Mouse (Mus musculus): Measurements from ENCODE around the gene Saxo1. TPM values are rescaled to one million over a fixed set of nuclear protein-coding genes. Genes with fewer than 3 reads are reported as not detected.

Gene Saxo1
- total RNA-seq (2012; rRNA removed), result not detected in 2 replicates
- total RNA-seq (2014; rRNA removed), result not detected in 2 replicates
- not detected in 2 replicates for polyA plus RNA-seq (2012; ENCODE audit: insufficient read length, low read depth)

- in situ Hi-C loops (cut with MboI; ENCODE audit: low pct_ligation_motif_present, low pct_unique_long_range_greater_than_20kb, low sequenced_read_pairs) (no loop called here), dilution Hi-C loops (cut with MboI; ENCODE audit: extremely low pct_ligation_motif_present, extremely low pct_unique_long_range_greater_than_20kb, low sequenced_read_pairs) (no loop called here)
- no peaks in the 10 kb centered on the region for H3K9me3 ChIP-seq (replicated peaks; ENCODE audit: low read length)
- no peaks in the 10 kb centered on the region for H3K36me3 ChIP-seq (replicated peaks in 1 of 2; ENCODE audit: control insufficient read depth in 1 of 2, insufficient read depth in 1 of 2, low read length in 1 of 2)
- H3K4me1 ChIP-seq (ENCODE audit: control insufficient read depth in 1 of 2, insufficient read depth in 2 of 2), result no peaks in the 10 kb centered on the region
- H3K27me3 ChIP-seq (replicated peaks), result no peaks in the 10 kb centered on the region
- H3K4me2 ChIP-seq (ENCODE audit: insufficient read depth, low read depth, poor library complexity, severe bottlenecking), result no peak within 1 kb of the TSS
- H3K79me2 ChIP-seq (replicated peaks; ENCODE audit: control insufficient read depth, extremely low read depth, insufficient read depth, poor library complexity, severe bottlenecking), result no peaks in the 10 kb centered on the region
- DNase-seq (ENCODE audit: extremely low read depth), result no peak
- no peak within 1 kb of the TSS for H3K4me3 ChIP-seq (replicated peaks in 1 of 3; ENCODE audit: low read depth in 2 of 3, low read length in 2 of 3, poor library complexity in 1 of 3)
- no peak within 1 kb of the TSS for H3K27ac ChIP-seq (ENCODE audit: insufficient read depth, low read depth)
- no peak within 1 kb of the TSS for H3K9ac ChIP-seq (ENCODE audit: insufficient read depth, low read depth)
- TF ChIP-seq CHD2 (IDR thresholded peaks at IDR 0.05; ENCODE audit: low read length), result no peak
- TF ChIP-seq CHD1 (IDR thresholded peaks at IDR 0.05; ENCODE audit: low read depth, low read length), result no peak
- TF ChIP-seq TCF12 (IDR thresholded peaks at IDR 0.05; ENCODE audit: low read depth, low read length), result no peak
- TF ChIP-seq USF1 (IDR thresholded peaks at IDR 0.05; ENCODE audit: low read depth, low read length), result no peak
- no peak for TF ChIP-seq MEF2A (IDR thresholded peaks at IDR 0.05; ENCODE audit: borderline replicate concordance, low read depth, low read length)
- no peak for TF ChIP-seq MAZ (IDR thresholded peaks at IDR 0.05; ENCODE audit: low read depth, low read length)
- TF ChIP-seq HCFC1 (IDR thresholded peaks at IDR 0.05; ENCODE audit: low read depth, low read length), result no peak
- no peak for TF ChIP-seq MYC (IDR thresholded peaks at IDR 0.05; ENCODE audit: low read depth, low read length)
- no peak for TF ChIP-seq ELF1 (IDR thresholded peaks at IDR 0.05; ENCODE audit: low read depth, low read length)
- TF ChIP-seq MXI1 (IDR thresholded peaks at IDR 0.05; ENCODE audit: low read depth, low read length), result no peak
- no peak for TF ChIP-seq EP300 (IDR thresholded peaks at IDR 0.05; ENCODE audit: low read length)
- no peak for TF ChIP-seq ZMIZ1 (IDR thresholded peaks at IDR 0.05; ENCODE audit: low read depth, low read length)
Observed at GRCm38 (mm10) chr4:86558228-86558627, at the start of gene Saxo1. Gene Saxo1 (minus strand): TSS chr4:86558328.

- no peaks in the 10 kb centered on the region for H3K9me3 ChIP-seq (replicated peaks; ENCODE audit: low read length)
- no peaks in the 10 kb centered on the region for H3K4me1 ChIP-seq (ENCODE audit: control insufficient read depth in 1 of 2, insufficient read depth in 2 of 2)
- no peak overlapping the region for H3K9ac ChIP-seq (ENCODE audit: insufficient read depth, low read depth)
- in situ Hi-C loops (cut with MboI; ENCODE audit: low pct_ligation_motif_present, low pct_unique_long_range_greater_than_20kb, low sequenced_read_pairs), result no loop called here
- dilution Hi-C loops (cut with MboI; ENCODE audit: extremely low pct_ligation_motif_present, extremely low pct_unique_long_range_greater_than_20kb, low sequenced_read_pairs), result no loop called here
- peaks cover 3% of the 10 kb centered on the region; the same call in 1 of the 2 replicates for H3K79me2 ChIP-seq (replicated peaks; ENCODE audit: control insufficient read depth, extremely low read depth, insufficient read depth, poor library complexity, severe bottlenecking)
- no peaks in the 10 kb centered on the region for H3K27me3 ChIP-seq (replicated peaks)
- H3K4me2 ChIP-seq (ENCODE audit: insufficient read depth, low read depth, poor library complexity, severe bottlenecking), result no peak overlapping the region
- no peak for DNase-seq (ENCODE audit: extremely low read depth)
- no peak overlapping the region for H3K4me3 ChIP-seq (replicated peaks in 1 of 3; ENCODE audit: low read depth in 2 of 3, low read length in 2 of 3, poor library complexity in 1 of 3)
- TF ChIP-seq ZNF384 (IDR thresholded peaks at IDR 0.05; ENCODE audit: low read depth, low read length) (no peak), NELFE (IDR thresholded peaks at IDR 0.05; ENCODE audit: low read depth, low read length) (no peak), PAX5 (IDR thresholded peaks at IDR 0.05; ENCODE audit: low read length) (no peak), CTCF (conservative IDR thresholded peaks at IDR 0.05 in 1 of 2, IDR thresholded peaks at IDR 0.05 in 1 of 2; ENCODE audit: low read depth in 2 of 2, low read length in 2 of 2) (no peak), MEF2A (IDR thresholded peaks at IDR 0.05; ENCODE audit: borderline replicate concordance, low read depth, low read length) (no peak), CHD1 (IDR thresholded peaks at IDR 0.05; ENCODE audit: low read depth, low read length) (no peak), ZC3H11A (IDR thresholded peaks at IDR 0.05; ENCODE audit: low read depth, low read length) (no peak), MAX (IDR thresholded peaks at IDR 0.05; ENCODE audit: low read length) (no peak), TCF12 (IDR thresholded peaks at IDR 0.05; ENCODE audit: low read depth, low read length) (no peak), SIN3A (IDR thresholded peaks at IDR 0.05; ENCODE audit: low read length) (no peak), TBP (conservative IDR thresholded peaks at IDR 0.05; ENCODE audit: low read depth, low read length) (no peak), KAT2A (IDR thresholded peaks at IDR 0.05; ENCODE audit: insufficient replicate concordance, low read length) (no peak), ELF1 (IDR thresholded peaks at IDR 0.05; ENCODE audit: low read depth, low read length) (no peak), CHD2 (IDR thresholded peaks at IDR 0.05; ENCODE audit: low read length) (no peak), POLR2A (IDR thresholded peaks at IDR 0.05; ENCODE audit: low read depth, low read length) (no peak), USF1 (IDR thresholded peaks at IDR 0.05; ENCODE audit: low read depth, low read length) (no peak), EP300 (IDR thresholded peaks at IDR 0.05; ENCODE audit: low read length) (no peak)
- no peak overlapping the region for H3K27ac ChIP-seq (ENCODE audit: insufficient read depth, low read depth)
- peaks cover 26 to 83% of the 10 kb centered on the region in 2 experiments for H3K36me3 ChIP-seq (replicated peaks in 1 of 2; ENCODE audit: control insufficient read depth in 1 of 2, insufficient read depth in 1 of 2, low read length in 1 of 2)
Observed at GRCm38 (mm10) chr4:86591304-86591703, 33.2 kb upstream of the Saxo1 start.

Data from CH12.LX (cell line).